Mouse (Mus musculus): ENCODE results near the gene Hist1h4c. TPM values are rescaled to one million over a fixed set of nuclear protein-coding genes. Genes with fewer than 3 reads are reported as not detected.
A peak's percentile ranks its signal among the peaks of the same experiment; 100 is the strongest.
"Not testable (repeated sequence)": the region's sequence is repeated elsewhere in the genome, so short reads cannot be mapped to it uniquely, and the experiment has no call there.

Hist1h4c gene
- polyA plus RNA-seq, 1 experiment from 2014 or later: 6.1 TPM

DNA sequence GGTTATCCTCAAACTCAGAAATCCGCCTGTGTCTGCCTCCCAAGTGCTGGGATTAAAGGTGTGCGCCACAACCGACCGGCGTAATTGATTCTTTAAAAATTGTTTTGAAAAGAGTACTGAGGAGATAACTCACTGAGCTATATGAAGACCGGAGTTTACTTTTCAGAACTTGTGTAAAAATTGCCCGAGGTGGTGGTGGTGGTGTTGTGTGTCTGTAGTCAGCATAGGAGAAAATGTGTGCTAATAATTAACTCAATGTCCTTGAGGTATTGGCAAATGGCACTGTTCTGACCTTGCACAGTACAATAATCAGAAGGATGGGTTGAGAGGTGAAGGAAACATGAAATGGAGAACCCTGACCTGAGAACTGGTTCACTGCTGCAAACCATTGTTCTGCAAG is 10.3 kb downstream of the Hist1h4c start:
- no peak overlapping the region for H3K9ac ChIP-seq
- no peak overlapping the region for H3K27ac ChIP-seq
- H3K27me3 ChIP-seq (replicated peaks): no peaks in the 10 kb centered on the region
- H3K36me3 ChIP-seq: no peaks in the 10 kb centered on the region
- no peaks in the 10 kb centered on the region for H3K9me3 ChIP-seq
- H3K4me2 ChIP-seq: no peak overlapping the region
- no peak overlapping the region for H3K4me3 ChIP-seq (replicated peaks)
- WGBS: 80% methylated on average over 7 of the region's 7 CpGs
- H3K4me1 ChIP-seq: peaks cover 2% of the 10 kb centered on the region; the same call in 1 of the 2 replicates
- no peak for ATAC-seq (ENCODE audit: insufficient read depth, low FRiP score, low read depth)

DNA sequence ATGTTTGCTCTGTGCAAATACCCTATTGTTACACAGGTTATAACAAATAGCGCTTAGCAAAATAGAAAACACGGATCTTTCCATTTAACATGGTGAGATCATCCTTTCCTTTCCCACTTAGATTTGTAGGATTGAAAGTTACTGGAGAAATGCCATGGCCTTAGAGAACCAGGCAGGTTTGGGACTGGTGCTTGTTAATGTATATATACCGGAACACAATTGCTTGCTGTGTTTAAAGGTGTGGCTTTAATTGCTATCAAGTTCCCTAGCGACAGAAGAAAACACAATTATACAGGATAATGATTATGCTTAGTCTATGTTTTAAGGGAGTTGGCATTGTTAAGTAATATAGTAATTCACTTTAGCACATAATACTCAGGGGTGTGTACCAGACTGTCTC is 11.1 kb downstream of the Hist1h4c start:
- no peaks in the 10 kb centered on the region for H3K27me3 ChIP-seq (replicated peaks)

GRCm38 (mm10) chr13:23685966-23686365 is 12.3 kb downstream of the Hist1h4c start:
- Histone ChIP-seq H3K27ac (peak overlapping the region; percentile 97), H3K4me2 (peak overlapping the region; percentile 59), H3K36me3 (no peaks in the 10 kb centered on the region), H3K4me1 (peaks cover 6% of the 10 kb centered on the region), H3K4me3 (replicated peaks) (peak overlapping the region; percentile 46), H3K27me3 (replicated peaks) (no peaks in the 10 kb centered on the region), H3K9me3 (no peaks in the 10 kb centered on the region), H3K9ac (no peak overlapping the region)
- 22% methylated on average over 4 of the region's 4 CpGs for WGBS
- no peak for ATAC-seq (ENCODE audit: insufficient read depth, low FRiP score, low read depth)

More for the DNA sequence above, 11.1 kb downstream of the Hist1h4c start:
- Histone ChIP-seq H3K4me1 (peaks cover 6% of the 10 kb centered on the region), H3K4me2 (no peak overlapping the region; the same call in 1 of the 2 replicates), H3K36me3 (no peaks in the 10 kb centered on the region), H3K9me3 (no peaks in the 10 kb centered on the region), H3K4me3 (replicated peaks) (no peak overlapping the region), H3K27ac (no peak overlapping the region), H3K9ac (no peak overlapping the region)
- ATAC-seq (ENCODE audit: insufficient read depth, low FRiP score, low read depth): no peak
- WGBS: 62% methylated on average over 4 of the region's 4 CpGs

- H3K27ac ChIP-seq: peak overlapping the region; percentile 97
- no peaks in the 10 kb centered on the region for H3K9me3 ChIP-seq
- peaks cover 6% of the 10 kb centered on the region for H3K4me1 ChIP-seq
- H3K27me3 ChIP-seq (replicated peaks): no peaks in the 10 kb centered on the region
- 2% methylated on average over 15 of the region's 15 CpGs for WGBS
- no peaks in the 10 kb centered on the region for H3K36me3 ChIP-seq
- H3K9ac ChIP-seq: peak overlapping the region; percentile 44
- peak overlapping the region; percentile 46 for H3K4me3 ChIP-seq (replicated peaks)
- peak overlapping the region; percentile 59 for H3K4me2 ChIP-seq
- no peak for ATAC-seq (ENCODE audit: insufficient read depth, low FRiP score, low read depth)
These were observed 13.0 kb downstream of the Hist1h4c start for GRCm38 (mm10) chr13:23685121-23685861.

GRCm38 (mm10) chr13:23684295-23684945 is 13.8 kb downstream of the Hist1h4c start:
- not testable (repeated sequence) for H3K27me3 ChIP-seq (replicated peaks); H3K36me3 ChIP-seq; H3K4me1 ChIP-seq; H3K9me3 ChIP-seq
- WGBS: under 1% methylated on average over 21 of the region's 37 CpGs
- Histone ChIP-seq H3K4me3 (replicated peaks) (peak overlapping the region; percentile 46), H3K4me2 (peak overlapping the region; percentile 59), H3K27ac (peak overlapping the region; percentile 97), H3K9ac (peak overlapping the region; percentile 44; the same call in 1 of the 2 replicates)
- ATAC-seq (ENCODE audit: insufficient read depth, low FRiP score, low read depth): peak; percentile 2; the same call in 1 of the 2 replicates

DNA sequence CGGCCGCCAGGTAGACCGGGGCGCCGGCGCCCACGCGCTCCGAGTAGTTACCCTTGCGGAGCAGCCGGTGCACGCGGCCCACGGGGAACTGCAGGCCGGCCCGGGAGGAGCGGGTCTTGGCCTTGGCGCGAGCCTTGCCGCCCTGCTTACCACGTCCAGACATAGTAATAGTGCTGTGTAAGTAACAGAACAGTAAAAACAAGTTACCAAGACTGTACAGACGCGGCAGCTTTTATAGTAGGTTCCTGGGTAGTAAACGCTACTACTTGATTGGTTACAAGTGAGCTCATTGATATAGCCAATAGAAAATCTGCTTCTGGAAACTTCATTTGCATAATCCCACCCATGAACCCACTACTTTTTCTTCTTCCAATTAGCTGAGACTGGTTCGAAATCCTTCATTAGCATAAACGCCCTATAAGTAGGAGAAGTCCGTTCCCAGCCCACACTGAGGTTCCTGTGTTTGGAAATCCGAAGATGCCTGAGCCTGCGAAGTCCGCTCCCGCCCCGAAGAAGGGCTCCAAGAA is 14.4 kb downstream of the Hist1h4c start, which contains the start of the genes Hist1h2ac and Hist1h2bc:
Hist1h2ac (minus strand) TSS at position 194 of the 527 bp plus-strand sequence.
Hist1h2bc (plus strand) TSS at position 445 of the 527 bp plus-strand sequence.
- Histone ChIP-seq H3K4me3 (replicated peaks) (peak within 1 kb of the TSS; percentile 46), H3K27ac (peak within 1 kb of the TSS; percentile 97), H3K9ac (peak within 1 kb of the TSS; percentile 44; the same call in 1 of the 2 replicates), H3K27me3 (replicated peaks) (no peaks in the 10 kb centered on the region), H3K36me3 (no peaks in the 10 kb centered on the region), H3K4me1 (peaks cover 6% of the 10 kb centered on the region), H3K9me3 (no peaks in the 10 kb centered on the region), H3K4me2 (peak within 1 kb of the TSS; percentile 59)
- under 1% methylated on average over 32 of the region's 32 CpGs for WGBS
- ATAC-seq (ENCODE audit: insufficient read depth, low FRiP score, low read depth): peak; percentile 97

- H3K36me3 ChIP-seq; ATAC-seq (ENCODE audit: insufficient read depth, low FRiP score, low read depth); H3K27me3 ChIP-seq (replicated peaks); H3K9me3 ChIP-seq; H3K4me1 ChIP-seq: not testable (repeated sequence)
- WGBS: 7% methylated on average over 15 of the region's 30 CpGs
- peak overlapping the region; percentile 29; the same call in 1 of the 2 replicates for H3K9ac ChIP-seq
- H3K4me3 ChIP-seq (replicated peaks): peak overlapping the region; percentile 41
- H3K4me2 ChIP-seq: peak overlapping the region; percentile 52
- H3K27ac ChIP-seq: peak overlapping the region; percentile 94
These were observed 15.1 kb downstream of the Hist1h4c start for GRCm38 (mm10) chr13:23682947-23683754.

- Histone ChIP-seq H3K36me3 (no peaks in the 10 kb centered on the region), H3K4me2 (peak overlapping the region; percentile 52), H3K4me1 (peaks cover 6% of the 10 kb centered on the region), H3K9me3 (no peaks in the 10 kb centered on the region), H3K9ac (no peak overlapping the region), H3K27ac (peak overlapping the region; percentile 94), H3K27me3 (replicated peaks) (no peaks in the 10 kb centered on the region), H3K4me3 (replicated peaks) (peak overlapping the region; percentile 41)
- ATAC-seq (ENCODE audit: insufficient read depth, low FRiP score, low read depth): no peak
- 36% methylated on average over 1 of the region's 1 CpGs for WGBS
These were observed 15.7 kb downstream of the Hist1h4c start for GRCm38 (mm10) chr13:23682623-23682946.

DNA sequence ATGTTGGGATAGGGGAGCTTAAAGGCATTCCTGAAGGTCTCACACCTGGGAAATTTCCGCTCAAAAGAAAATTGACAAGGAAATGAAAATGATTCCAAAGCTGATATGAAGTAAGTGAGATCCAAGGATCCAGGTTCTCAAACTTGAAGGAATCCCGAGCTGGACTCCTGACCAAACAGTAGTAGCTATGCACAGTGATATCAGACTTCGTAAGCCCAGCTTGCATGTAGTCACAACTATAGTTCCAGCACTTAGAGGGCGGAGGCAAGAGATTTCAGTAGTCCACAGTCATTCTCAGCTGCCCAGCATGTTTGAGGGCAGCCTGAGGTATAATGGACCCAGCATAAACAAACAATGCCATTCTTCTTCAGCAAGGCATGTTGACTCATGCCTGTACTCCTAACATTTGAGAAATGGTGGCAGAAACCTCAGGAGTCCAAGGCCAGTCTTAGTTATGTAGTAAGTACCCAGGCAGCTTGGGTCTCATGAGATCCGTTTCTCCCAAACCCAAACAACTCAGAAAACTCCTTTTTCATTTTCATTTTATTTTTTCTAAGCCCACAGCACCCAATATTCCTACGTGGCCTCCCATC is 16.2 kb downstream of the Hist1h4c start:
- Histone ChIP-seq H3K36me3 (no peaks in the 10 kb centered on the region), H3K9ac (no peak overlapping the region), H3K4me2 (peak overlapping the region; percentile 52), H3K4me3 (replicated peaks) (no peak overlapping the region), H3K9me3 (no peaks in the 10 kb centered on the region), H3K4me1 (peaks cover 6% of the 10 kb centered on the region), H3K27me3 (replicated peaks) (no peaks in the 10 kb centered on the region), H3K27ac (no peak overlapping the region)
- ATAC-seq (ENCODE audit: insufficient read depth, low FRiP score, low read depth): no peak
- WGBS: 60% methylated on average over 6 of the region's 6 CpGs

GRCm38 (mm10) chr13:23662536-23662935 is 35.7 kb downstream of the Hist1h4c start:
- H3K27ac ChIP-seq: no peak overlapping the region
- H3K36me3 ChIP-seq: no peaks in the 10 kb centered on the region
- H3K9ac ChIP-seq: no peak overlapping the region
- H3K4me3 ChIP-seq (replicated peaks): no peak overlapping the region
- no peaks in the 10 kb centered on the region for H3K9me3 ChIP-seq
- ATAC-seq (ENCODE audit: insufficient read depth, low FRiP score, low read depth): no peak
- H3K4me2 ChIP-seq: no peak overlapping the region
- no peaks in the 10 kb centered on the region for H3K4me1 ChIP-seq
- WGBS: 63% methylated on average over 3 of the region's 3 CpGs
- H3K27me3 ChIP-seq (replicated peaks): no peaks in the 10 kb centered on the region

GRCm38 (mm10) chr13:23659636-23660366 is 38.5 kb downstream of the Hist1h4c start:
- Histone ChIP-seq H3K27me3 (replicated peaks) (no peaks in the 10 kb centered on the region), H3K9ac (no peak overlapping the region), H3K4me3 (replicated peaks) (no peak overlapping the region), H3K4me2 (no peak overlapping the region), H3K36me3 (no peaks in the 10 kb centered on the region), H3K27ac (no peak overlapping the region), H3K4me1 (no peaks in the 10 kb centered on the region), H3K9me3 (no peaks in the 10 kb centered on the region)
- 62% methylated on average over 6 of the region's 6 CpGs for WGBS
- ATAC-seq (ENCODE audit: insufficient read depth, low FRiP score, low read depth): no peak

Measured in stomach, embryonic 15.5 days (tissue).